Mouse (Mus musculus) liver, embryonic 14.5 days (tissue): ENCODE data around the gene Scn11a. TPM values are rescaled to one million over a fixed set of nuclear protein-coding genes. Genes with fewer than 3 reads are reported as not detected.
A peak's percentile ranks its signal among the peaks of the same experiment; 100 is the strongest.

Source experiments
- ATAC-seq: fragments of 200-750 bp; cut with Nextera tagmentation; 2 replicates; pipeline ENCODE4 v1.8.0; 2017; ENCODE audit warnings: moderate number of reproducible peaks, mild to moderate bottlenecking, moderate library complexity; ENCODE audit not compliant: insufficient read depth
- DNase-seq, 3 experiments: peaks; one replicate each; pipeline ENCODE4 v3.0.0-alpha.2; 2012 to 2013; ENCODE audit warnings: low read depth in 3 of 3, low spot score in 3 of 3
- H3K27ac ChIP-seq: fragments of 300-500 bp; sonication (generic); 2 replicates; pipeline ENCODE4 v1.5.1; 2014; ENCODE audit warnings: moderate library complexity, mild to moderate bottlenecking, control low read depth, inconsistent platforms
- H3K27me3 ChIP-seq: fragments of 300-500 bp; sonication (generic); 2 replicates; pipeline ENCODE4 v1.6.1; 2014; ENCODE audit warnings: mild to moderate bottlenecking, low read length, moderate library complexity; ENCODE audit not compliant: control insufficient read depth, insufficient read depth
- H3K36me3 ChIP-seq: fragments of 300-500 bp; sonication (generic); replicated peaks from 2 replicates; pipeline ENCODE4 v1.6.1; 2014; ENCODE audit warnings: low read depth; ENCODE audit not compliant: control insufficient read depth, insufficient read depth
- H3K4me1 ChIP-seq, 2 experiments: fragments of 200-500 bp in 1 of 2; fragments of 300-500 bp in 1 of 2; sonication (generic) in 1 of 2; replicated peaks; 2 replicates each; pipeline ENCODE4 v1.6.1; 2012 to 2014; ENCODE audit warnings: antibody characterized with exemption in 1 of 2, inconsistent platforms in 1 of 2, low read length in 1 of 2; ENCODE audit not compliant: control insufficient read depth in 2 of 2, insufficient read depth in 2 of 2
- H3K4me2 ChIP-seq: fragments of 300-500 bp; sonication (generic); 2 replicates; pipeline ENCODE4 v1.6.1; 2014; ENCODE audit warnings: low read depth, mild to moderate bottlenecking, control low read depth, moderate library complexity
- H3K4me3 ChIP-seq, 2 experiments: fragments of 200-500 bp in 1 of 2; fragments of 300-500 bp in 1 of 2; sonication (generic) in 1 of 2; 2 replicates each; pipeline ENCODE4 v1.5.1; 2012 to 2014; ENCODE audit warnings: low read depth in 2 of 2, low read length in 2 of 2, mild to moderate bottlenecking in 2 of 2, control low read depth in 1 of 2, inconsistent platforms in 1 of 2, moderate library complexity in 1 of 2; ENCODE audit not compliant: insufficient read depth in 1 of 2
- H3K9ac ChIP-seq: fragments of 300-500 bp; sonication (generic); replicated peaks from 2 replicates; pipeline ENCODE4 v1.6.1; 2014; ENCODE audit warnings: mild to moderate bottlenecking, control low read depth, moderate library complexity
- H3K9me3 ChIP-seq: fragments of 300-500 bp; sonication (generic); 2 replicates; pipeline ENCODE4 v1.6.1; 2016; ENCODE audit warnings: low read length, mixed read lengths; ENCODE audit not compliant: control insufficient read depth
- CTCF ChIP-seq: IDR thresholded peaks from 2 replicates; pipeline ENCODE4 v1.5.1; 2016; ENCODE audit warnings: antibody characterized with exemption, low read depth, control low read depth
- EP300 ChIP-seq: IDR thresholded peaks from 2 replicates; pipeline ENCODE4 v1.6.1; 2016; ENCODE audit warnings: antibody characterized with exemption, low read depth
- WGBS: fragments of 180-500 bp; shearing (Covaris S2); extraction: QIAGEN DNeasy Blood & Tissue Kit; methylation state at CpG from one replicate; pipeline ENCODE4 v1.1.7; 2014; ENCODE audit not compliant: insufficient replicate concordance; 5-methylcytosine and 5-hydroxymethylcytosine counted together
- polyA plus RNA-seq, 2 experiments: library from polyadenylated mRNA; depleted of rRNA in 1 of 2; stranded (reverse) in 1 of 2; unstranded in 1 of 2; fragments of >200 nt; fragmentation: Nextera tagmentation in 1 of 2; extraction: Ambion mirVana in 1 of 2; gene quantifications; 2 replicates each; pipeline versions ENCODE4 v1.2.1 to v1.2.3; 2012 to 2014

Gene Scn11a
- polyA plus RNA-seq, 2 experiments = 0.01 TPM; not detected in 1

GRCm38 (mm10) chr9:119801460-119801859 lies 23.8 kb downstream of the Scn11a start:
- ATAC-seq = no peak
- H3K27ac ChIP-seq = no peak overlapping the region
- H3K9me3 ChIP-seq = no peaks in the 10 kb centered on the region
- H3K4me1 ChIP-seq = peaks cover 0 to 4% of the 10 kb centered on the region in 2 experiments; a peak in 1 of 4 replicates
- no peaks in the 10 kb centered on the region for H3K36me3 ChIP-seq
- DNase-seq = no peak
- 26% methylated on average over 6 of the region's 6 CpGs for WGBS
- H3K27me3 ChIP-seq = no peaks in the 10 kb centered on the region
- no peak overlapping the region for H3K4me3 ChIP-seq
- TF ChIP-seq EP300 (no peak), CTCF (no peak)
- no peak overlapping the region for H3K4me2 ChIP-seq
- H3K9ac ChIP-seq = no peak overlapping the region

GRCm38 (mm10) chr9:119796791-119797190 lies 28.5 kb downstream of the Scn11a start:
- WGBS = 72% methylated on average over 4 of the region's 4 CpGs
- no peaks in the 10 kb centered on the region for H3K36me3 ChIP-seq
- ATAC-seq = no peak
- no peak overlapping the region for H3K27ac ChIP-seq
- H3K9me3 ChIP-seq = no peaks in the 10 kb centered on the region
- H3K4me1 ChIP-seq = no peaks in the 10 kb centered on the region; a peak in 1 of 4 replicates
- H3K4me3 ChIP-seq = no peak overlapping the region
- no peaks in the 10 kb centered on the region for H3K27me3 ChIP-seq
- DNase-seq = no peak
- no peak for TF ChIP-seq CTCF
- no peak for TF ChIP-seq EP300
- no peak overlapping the region for H3K4me2 ChIP-seq
- no peak overlapping the region for H3K9ac ChIP-seq

- no peak for TF ChIP-seq EP300
- no peak for TF ChIP-seq CTCF
- WGBS = 33% methylated on average over 15 of the region's 15 CpGs
- no peaks in the 10 kb centered on the region for H3K36me3 ChIP-seq
- ATAC-seq (no peak), DNase-seq (no peak)
- no peak overlapping the region for H3K4me3 ChIP-seq
- H3K4me2 ChIP-seq = no peak overlapping the region
- no peaks in the 10 kb centered on the region for H3K9me3 ChIP-seq
- H3K4me1 ChIP-seq = no peaks in the 10 kb centered on the region
- no peaks in the 10 kb centered on the region for H3K27me3 ChIP-seq
- no peak overlapping the region for H3K9ac ChIP-seq
- no peak overlapping the region for H3K27ac ChIP-seq
Observed at GRCm38 (mm10) chr9:119795254-119795912, 29.9 kb downstream of the Scn11a start.

- TF ChIP-seq CTCF (no peak), EP300 (no peak)
- no peak overlapping the region for H3K4me3 ChIP-seq
- ATAC-seq (no peak), DNase-seq (no peak)
- no peaks in the 10 kb centered on the region for H3K27me3 ChIP-seq
- no peaks in the 10 kb centered on the region for H3K36me3 ChIP-seq
- H3K27ac ChIP-seq = no peak overlapping the region
- H3K9ac ChIP-seq = no peak overlapping the region
- no peaks in the 10 kb centered on the region for H3K4me1 ChIP-seq
- no peak overlapping the region for H3K4me2 ChIP-seq
- 35% methylated on average over 4 of the region's 4 CpGs for WGBS
- H3K9me3 ChIP-seq = no peaks in the 10 kb centered on the region
Observed at GRCm38 (mm10) chr9:119794470-119794869, 30.8 kb downstream of the Scn11a start.

- no peaks in the 10 kb centered on the region for H3K36me3 ChIP-seq
- H3K9me3 ChIP-seq = no peaks in the 10 kb centered on the region
- DNase-seq (no peak), ATAC-seq (no peak)
- TF ChIP-seq EP300 = no peak
- peak; percentile 53 for TF ChIP-seq CTCF
- 54% methylated on average over 9 of the region's 9 CpGs for WGBS
- no peak overlapping the region for H3K27ac ChIP-seq
- H3K4me1 ChIP-seq = no peaks in the 10 kb centered on the region
- no peak overlapping the region for H3K4me3 ChIP-seq
- no peak overlapping the region for H3K9ac ChIP-seq
- no peaks in the 10 kb centered on the region for H3K27me3 ChIP-seq
- H3K4me2 ChIP-seq = no peak overlapping the region
Observed at GRCm38 (mm10) chr9:119792505-119792904, 32.8 kb downstream of the Scn11a start.
